Mouse (Mus musculus): ENCODE results near the gene Ypel3. TPM values are rescaled to one million over a fixed set of nuclear protein-coding genes. Genes with fewer than 3 reads are reported as not detected.
A peak's percentile ranks its signal among the peaks of the same experiment; 100 is the strongest.

Ypel3 gene
- polyA plus RNA-seq, 2 experiments, result 74.2 to 76.0 TPM

DNA sequence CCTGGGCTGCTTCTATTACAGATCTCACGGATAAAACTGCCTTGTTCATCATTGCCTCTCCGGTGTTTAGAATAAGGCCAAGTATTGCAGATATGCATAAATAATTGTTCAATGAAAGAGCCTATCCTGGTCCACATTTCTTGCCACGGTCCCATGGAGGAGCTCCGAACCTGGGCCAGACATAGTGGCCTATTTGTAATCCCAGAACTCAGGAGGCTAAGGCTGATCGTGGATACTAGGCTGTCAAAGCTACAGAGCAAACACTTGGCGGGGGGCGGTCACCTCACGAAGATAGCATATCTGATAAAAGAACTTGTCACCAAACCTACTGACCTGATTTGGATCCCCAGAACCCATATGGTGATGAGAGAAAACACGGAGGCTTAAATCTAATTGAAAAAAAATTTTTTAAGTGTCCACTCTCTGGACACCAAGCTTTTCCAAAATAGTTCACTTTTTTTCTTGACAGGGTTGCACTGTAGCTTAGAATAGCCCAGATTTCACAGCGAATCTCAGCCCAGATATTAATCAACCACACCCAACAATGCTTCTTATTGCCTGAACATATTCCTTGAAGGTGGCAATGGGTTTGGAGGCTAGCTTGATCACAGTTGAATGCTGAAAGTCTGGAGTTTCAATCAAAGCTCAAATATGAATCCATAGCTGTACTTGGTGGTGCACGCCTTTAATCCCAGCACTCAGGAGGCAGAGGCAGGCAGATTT lies 16.1 kb downstream of the Ypel3 start:
- no peaks in the 10 kb centered on the region for H3K9me3 ChIP-seq (ENCODE audit: control insufficient read depth, low read length)
- H3K9ac ChIP-seq (replicated peaks), result peak overlapping the region; percentile 97
- H3K36me3 ChIP-seq (replicated peaks; ENCODE audit: control insufficient read depth, insufficient read depth, low read depth), result peaks cover 39% of the 10 kb centered on the region
- peak overlapping the region; percentile 67 for H3K27ac ChIP-seq
- DNase-seq (ENCODE audit: low read depth in 3 of 3, low spot score in 3 of 3) (no peak), ATAC-seq (ENCODE audit: insufficient read depth) (peak; percentile 8; the same call in 1 of the 2 replicates)
- H3K4me3 ChIP-seq (ENCODE audit: insufficient read depth in 1 of 2, low read depth in 2 of 2, low read length in 2 of 2), result peak overlapping the region; percentile 60 to 97
- H3K27me3 ChIP-seq (ENCODE audit: control insufficient read depth, insufficient read depth, low read length), result no peaks in the 10 kb centered on the region
- WGBS (ENCODE audit: insufficient replicate concordance), result 16% methylated on average over 11 of the region's 11 CpGs
- H3K4me1 ChIP-seq (replicated peaks; ENCODE audit: control insufficient read depth in 2 of 2, insufficient read depth in 2 of 2, low read length in 1 of 2), result peaks cover 13 to 23% of the 10 kb centered on the region in 2 experiments
- H3K4me2 ChIP-seq (ENCODE audit: low read depth), result peak overlapping the region; percentile 91
- TF ChIP-seq EP300 (IDR thresholded peaks at IDR 0.05; ENCODE audit: low read depth), result no peak
- TF ChIP-seq CTCF (IDR thresholded peaks at IDR 0.05; ENCODE audit: low read depth), result no peak

GRCm38 (mm10) chr7:126793456-126794270 lies 16.9 kb downstream of the Ypel3 start:
- TF ChIP-seq CTCF (IDR thresholded peaks at IDR 0.05; ENCODE audit: low read depth) (no peak), EP300 (IDR thresholded peaks at IDR 0.05; ENCODE audit: low read depth) (no peak)
- 68% methylated on average over 4 of the region's 4 CpGs for WGBS (ENCODE audit: insufficient replicate concordance)
- Histone ChIP-seq H3K4me3 (ENCODE audit: insufficient read depth in 1 of 2, low read depth in 2 of 2, low read length in 2 of 2) (no peak overlapping the region), H3K27ac (no peak overlapping the region), H3K4me2 (ENCODE audit: low read depth) (no peak overlapping the region; the same call in 1 of the 2 replicates), H3K9ac (replicated peaks) (no peak overlapping the region), H3K36me3 (replicated peaks; ENCODE audit: control insufficient read depth, insufficient read depth, low read depth) (peaks cover 32% of the 10 kb centered on the region), H3K9me3 (ENCODE audit: control insufficient read depth, low read length) (no peaks in the 10 kb centered on the region), H3K27me3 (ENCODE audit: control insufficient read depth, insufficient read depth, low read length) (no peaks in the 10 kb centered on the region), H3K4me1 (replicated peaks; ENCODE audit: control insufficient read depth in 2 of 2, insufficient read depth in 2 of 2, low read length in 1 of 2) (peaks cover 17 to 25% of the 10 kb centered on the region in 2 experiments)
- DNase-seq (ENCODE audit: low read depth in 3 of 3, low spot score in 3 of 3) (no peak), ATAC-seq (ENCODE audit: insufficient read depth) (no peak)

DNA sequence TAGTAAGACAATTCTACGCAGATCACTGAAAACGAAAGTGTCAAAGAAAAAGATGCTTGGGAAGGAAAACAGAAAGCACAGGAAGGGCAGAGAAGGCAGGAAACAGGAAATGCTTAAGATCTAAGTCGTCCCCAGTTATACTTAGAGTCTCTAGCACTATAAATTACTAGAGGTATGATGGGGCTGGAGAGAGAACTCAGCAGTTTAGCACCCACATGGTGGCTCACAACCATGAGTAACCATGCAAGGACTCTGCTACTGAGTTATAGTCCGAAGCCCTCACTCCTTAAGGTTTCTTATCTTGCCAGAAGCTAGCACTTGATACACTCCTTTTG lies 17.5 kb downstream of the Ypel3 start:
- Histone ChIP-seq H3K4me3 (ENCODE audit: insufficient read depth in 1 of 2, low read depth in 2 of 2, low read length in 2 of 2) (no peak overlapping the region), H3K9ac (replicated peaks) (no peak overlapping the region), H3K27ac (no peak overlapping the region), H3K4me1 (replicated peaks; ENCODE audit: control insufficient read depth in 2 of 2, insufficient read depth in 2 of 2, low read length in 1 of 2) (peaks cover 17 to 25% of the 10 kb centered on the region in 2 experiments), H3K4me2 (ENCODE audit: low read depth) (no peak overlapping the region), H3K27me3 (ENCODE audit: control insufficient read depth, insufficient read depth, low read length) (no peaks in the 10 kb centered on the region), H3K36me3 (replicated peaks; ENCODE audit: control insufficient read depth, insufficient read depth, low read depth) (peaks cover 32% of the 10 kb centered on the region), H3K9me3 (ENCODE audit: control insufficient read depth, low read length) (no peaks in the 10 kb centered on the region)
- ATAC-seq (ENCODE audit: insufficient read depth) (no peak), DNase-seq (ENCODE audit: low read depth in 3 of 3, low spot score in 3 of 3) (no peak)
- 37% methylated on average over 4 of the region's 4 CpGs for WGBS (ENCODE audit: insufficient replicate concordance)
- TF ChIP-seq EP300 (IDR thresholded peaks at IDR 0.05; ENCODE audit: low read depth) (no peak), CTCF (IDR thresholded peaks at IDR 0.05; ENCODE audit: low read depth) (no peak)

DNA sequence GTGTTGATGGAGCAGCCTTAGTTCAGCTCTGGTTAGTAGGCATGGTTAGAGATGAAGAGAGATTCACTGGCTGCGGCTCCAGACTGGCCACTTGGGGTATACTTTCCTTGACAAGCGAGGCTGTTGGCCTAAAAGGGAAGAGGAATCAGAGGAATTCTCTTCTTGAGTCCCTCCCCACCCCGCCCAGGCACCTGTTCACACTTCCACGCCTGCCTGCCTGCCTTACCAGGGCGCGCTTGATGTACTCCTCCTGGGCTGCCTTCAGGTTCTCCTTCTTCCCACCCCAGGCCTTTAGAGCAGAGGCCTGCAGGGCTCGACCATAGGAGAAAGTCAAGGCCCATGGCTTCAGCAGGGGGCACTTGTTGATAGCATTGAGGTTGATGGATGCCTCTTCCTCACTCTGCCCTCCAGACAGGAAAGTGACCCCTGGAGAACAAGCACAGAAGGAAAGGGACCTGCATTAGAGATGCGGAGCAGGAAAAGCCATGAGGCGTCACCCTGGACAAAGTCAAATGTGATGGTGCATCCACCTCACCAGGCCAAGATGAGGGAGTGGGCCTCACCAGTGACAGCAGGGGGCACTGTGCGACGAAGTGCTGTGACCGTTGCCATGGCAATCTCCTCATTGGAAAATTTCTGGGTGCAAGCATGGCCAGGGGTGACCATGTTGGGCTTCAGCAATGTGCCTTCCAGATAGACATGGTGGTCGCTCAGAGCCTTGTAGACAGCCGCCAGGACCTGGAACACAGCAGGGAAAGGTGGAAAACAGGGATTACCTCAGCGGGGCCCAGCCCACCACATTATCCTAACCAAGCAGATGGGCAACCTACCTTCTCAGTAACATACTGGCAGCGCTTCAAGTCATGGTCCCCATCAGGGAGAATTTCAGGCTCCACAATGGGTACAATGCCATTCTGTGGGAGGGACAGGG lies 18.9 kb downstream of the Ypel3 start:
- H3K36me3 ChIP-seq (replicated peaks; ENCODE audit: control insufficient read depth, insufficient read depth, low read depth), result peaks cover 23% of the 10 kb centered on the region
- TF ChIP-seq CTCF (IDR thresholded peaks at IDR 0.05; ENCODE audit: low read depth), result peak; percentile 53
- TF ChIP-seq EP300 (IDR thresholded peaks at IDR 0.05; ENCODE audit: low read depth), result no peak
- DNase-seq (ENCODE audit: low read depth in 3 of 3, low spot score in 3 of 3), result no peak
- ATAC-seq (ENCODE audit: insufficient read depth), result no peak
- no peaks in the 10 kb centered on the region for H3K9me3 ChIP-seq (ENCODE audit: control insufficient read depth, low read length)
- 80% methylated on average over 16 of the region's 16 CpGs for WGBS (ENCODE audit: insufficient replicate concordance)
- H3K4me1 ChIP-seq (replicated peaks; ENCODE audit: control insufficient read depth in 2 of 2, insufficient read depth in 2 of 2, low read length in 1 of 2), result peaks cover 24 to 34% of the 10 kb centered on the region in 2 experiments
- H3K4me2 ChIP-seq (ENCODE audit: low read depth), result no peak overlapping the region
- no peak overlapping the region for H3K9ac ChIP-seq (replicated peaks)
- no peaks in the 10 kb centered on the region for H3K27me3 ChIP-seq (ENCODE audit: control insufficient read depth, insufficient read depth, low read length)
- no peak overlapping the region for H3K4me3 ChIP-seq (ENCODE audit: insufficient read depth in 1 of 2, low read depth in 2 of 2, low read length in 2 of 2)
- no peak overlapping the region for H3K27ac ChIP-seq
